Mouse (Mus musculus) intestine, embryonic 16.5 days (tissue): ENCODE measurements at regions not wholly inside any gene's neighbourhood (a gene's known extent, or its start where the extent isn't known, plus 50 kb on each side); places are given as distances from the start of the nearest gene placed in this dataset.
A peak's percentile ranks its signal among the peaks of the same experiment; 100 is the strongest.

ENCODE experiments used
- ATAC-seq: fragments of 200-750 bp; cut with Nextera tagmentation; 2 replicates; pipeline ENCODE4 v1.8.0; 2017; ENCODE audit warnings: moderate TSS enrichment, moderate library complexity
- H3K27ac ChIP-seq: fragments of 300-500 bp; sonication (generic); 2 replicates; pipeline ENCODE4 v1.5.1; 2014; ENCODE audit warnings: mild to moderate bottlenecking, low read length
- H3K27me3 ChIP-seq: fragments of 300-500 bp; sonication (generic); replicated peaks from 2 replicates; pipeline ENCODE4 v1.6.1; 2014; ENCODE audit warnings: low read length, control low read depth, mixed read lengths; ENCODE audit not compliant: control insufficient read depth, insufficient read depth
- H3K36me3 ChIP-seq: fragments of 300-500 bp; sonication (generic); 2 replicates; pipeline ENCODE4 v1.6.1; 2014; ENCODE audit warnings: low read length, control low read depth; ENCODE audit not compliant: control insufficient read depth, insufficient read depth
- H3K4me1 ChIP-seq: fragments of 300-500 bp; sonication (generic); 2 replicates; pipeline ENCODE4 v1.6.1; 2014; ENCODE audit warnings: low read length, control low read depth, mixed read lengths; ENCODE audit not compliant: control insufficient read depth, insufficient read depth
- H3K4me2 ChIP-seq: fragments of 300-500 bp; sonication (generic); 2 replicates; pipeline ENCODE4 v1.6.1; 2014; ENCODE audit warnings: low read depth, low read length, control low read depth
- H3K4me3 ChIP-seq: fragments of 300-500 bp; sonication (generic); 2 replicates; pipeline ENCODE4 v1.5.1; 2014; ENCODE audit warnings: mild to moderate bottlenecking, low read length
- H3K9ac ChIP-seq: fragments of 300-500 bp; sonication (generic); 2 replicates; pipeline ENCODE4 v1.6.1; 2014; ENCODE audit warnings: low read depth, low read length
- H3K9me3 ChIP-seq: fragments of 300-500 bp; sonication (generic); 2 replicates; pipeline ENCODE4 v1.6.1; 2016; ENCODE audit warnings: low read length, control low read depth; ENCODE audit not compliant: control insufficient read depth
- WGBS: fragments of 180-500 bp; shearing (Covaris S2); extraction: QIAGEN DNeasy Blood & Tissue Kit; methylation state at CpG from one replicate; pipeline ENCODE4 v1.1.7; 2014; 5-methylcytosine and 5-hydroxymethylcytosine counted together

GRCm38 (mm10) chr14:82998135-82998534, 1445.2 kb upstream of the Pcdh17 start:
- 46% methylated on average over 1 of the region's 1 CpGs for WGBS
- H3K4me3 ChIP-seq, result no peak overlapping the region
- no peak overlapping the region for H3K4me2 ChIP-seq
- no peak overlapping the region for H3K9ac ChIP-seq
- H3K4me1 ChIP-seq, result no peaks in the 10 kb centered on the region
- no peaks in the 10 kb centered on the region for H3K27me3 ChIP-seq
- no peak for ATAC-seq
- no peak overlapping the region for H3K27ac ChIP-seq
- no peaks in the 10 kb centered on the region for H3K9me3 ChIP-seq
- H3K36me3 ChIP-seq, result no peaks in the 10 kb centered on the region

GRCm38 (mm10) chr14:83002178-83002911, 1441.0 kb upstream of the Pcdh17 start:
- peak; percentile 97 for ATAC-seq
- no peaks in the 10 kb centered on the region for H3K36me3 ChIP-seq
- no peak overlapping the region for H3K4me2 ChIP-seq
- no peaks in the 10 kb centered on the region for H3K9me3 ChIP-seq
- H3K27ac ChIP-seq, result no peak overlapping the region
- no peak overlapping the region for H3K4me3 ChIP-seq
- no peaks in the 10 kb centered on the region for H3K4me1 ChIP-seq
- H3K27me3 ChIP-seq, result no peaks in the 10 kb centered on the region
- no peak overlapping the region for H3K9ac ChIP-seq
- 65% methylated on average over 2 of the region's 2 CpGs for WGBS

GRCm38 (mm10) chr14:83008549-83008948, 1434.8 kb upstream of the Pcdh17 start:
- ATAC-seq, result no peak
- Histone ChIP-seq H3K36me3 (no peaks in the 10 kb centered on the region), H3K4me1 (no peaks in the 10 kb centered on the region), H3K27ac (no peak overlapping the region), H3K4me3 (no peak overlapping the region), H3K27me3 (no peaks in the 10 kb centered on the region), H3K4me2 (no peak overlapping the region), H3K9ac (no peak overlapping the region), H3K9me3 (no peaks in the 10 kb centered on the region)

- H3K27me3 ChIP-seq, result no peaks in the 10 kb centered on the region
- no peak overlapping the region for H3K9ac ChIP-seq
- H3K4me3 ChIP-seq, result no peak overlapping the region
- H3K4me2 ChIP-seq, result no peak overlapping the region
- no peak overlapping the region for H3K27ac ChIP-seq
- no peaks in the 10 kb centered on the region for H3K4me1 ChIP-seq
- H3K9me3 ChIP-seq, result no peaks in the 10 kb centered on the region
- no peak for ATAC-seq
- no peaks in the 10 kb centered on the region for H3K36me3 ChIP-seq
These were observed 1421.5 kb upstream of the Pcdh17 start for GRCm38 (mm10) chr14:83021886-83022285.
